Mouse (Mus musculus): ENCODE results near the gene Gm3642.
"Not testable (repeated sequence)": the region's sequence is repeated elsewhere in the genome, so short reads cannot be mapped to it uniquely, and the experiment has no call there.

The Gm3642 gene

DNA sequence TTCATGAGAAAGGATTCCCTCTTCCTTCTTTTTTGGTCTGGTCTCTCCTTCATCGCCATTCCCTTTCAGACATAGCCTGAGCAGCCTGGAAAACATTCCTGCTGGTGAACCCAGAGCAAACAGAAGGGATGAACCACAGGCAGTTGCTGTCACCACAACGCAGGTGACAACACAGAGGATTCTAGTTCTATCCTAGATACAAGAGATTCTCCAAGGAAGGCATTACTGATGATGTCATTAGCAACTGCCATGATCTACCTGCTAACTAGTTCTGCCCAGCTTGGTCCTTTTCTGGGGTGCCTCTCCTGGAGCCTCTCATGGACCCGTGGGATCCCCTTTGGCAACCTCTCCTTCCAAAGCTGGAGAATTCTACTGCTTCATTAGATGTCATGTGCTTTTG, at the start of gene Gm3642:
Gene Gm3642, minus strand, starts transcription at position 101 of the 400 bp plus-strand sequence.
- DNase-seq = not testable (repeated sequence)

DNA sequence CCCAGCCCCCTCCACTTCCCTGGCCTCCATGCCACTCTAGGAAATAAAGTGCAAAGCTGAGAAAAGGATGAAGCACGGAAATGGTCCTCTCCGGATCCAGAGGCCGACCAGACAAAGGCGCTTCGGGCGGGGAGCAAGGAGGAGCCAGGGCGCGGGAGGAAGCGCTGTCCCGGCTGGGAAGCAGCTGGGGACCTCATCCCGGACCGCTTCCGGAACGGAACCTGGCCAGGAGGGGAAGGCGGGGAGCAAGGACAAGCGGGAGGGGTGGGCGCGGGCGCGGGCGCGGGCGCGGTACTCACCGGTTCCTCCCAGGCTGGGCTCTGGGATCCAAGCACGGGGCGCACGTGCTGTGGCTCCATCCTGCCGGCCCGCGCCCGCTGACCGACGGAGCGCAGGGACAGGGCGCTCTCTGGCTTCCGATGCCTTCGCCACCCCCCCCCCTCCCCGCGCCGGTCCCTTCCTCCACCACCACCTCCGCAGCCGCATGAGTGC, 49.5 kb upstream of the Gm3642 start, which contains the start of gene Gm3667:
Gene Gm3667, minus strand, starts transcription at position 442 of the 492 bp plus-strand sequence.
- DNase-seq = not testable (repeated sequence)

DNA sequence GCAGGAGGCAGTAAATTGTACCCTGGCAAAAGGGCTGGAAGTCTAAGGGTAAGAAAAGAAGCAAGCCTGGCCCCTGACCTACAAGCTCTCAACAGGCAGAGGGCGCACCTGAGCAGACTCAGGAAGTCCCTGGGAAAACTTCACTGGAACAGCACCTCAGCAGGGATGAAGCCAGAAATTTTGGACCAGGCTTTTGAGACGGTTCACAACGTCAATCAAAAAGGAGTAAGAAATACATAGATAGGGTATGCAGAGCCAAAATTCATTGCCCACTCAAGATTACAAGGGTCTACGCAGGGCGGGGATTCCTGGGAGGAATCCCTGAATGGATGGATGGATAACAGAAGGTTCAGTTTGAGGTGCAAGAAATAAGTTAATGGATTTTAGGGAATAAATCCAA, 48.7 kb upstream of the Gm3642 start:
- DNase-seq = peak; percentile 16

DNA sequence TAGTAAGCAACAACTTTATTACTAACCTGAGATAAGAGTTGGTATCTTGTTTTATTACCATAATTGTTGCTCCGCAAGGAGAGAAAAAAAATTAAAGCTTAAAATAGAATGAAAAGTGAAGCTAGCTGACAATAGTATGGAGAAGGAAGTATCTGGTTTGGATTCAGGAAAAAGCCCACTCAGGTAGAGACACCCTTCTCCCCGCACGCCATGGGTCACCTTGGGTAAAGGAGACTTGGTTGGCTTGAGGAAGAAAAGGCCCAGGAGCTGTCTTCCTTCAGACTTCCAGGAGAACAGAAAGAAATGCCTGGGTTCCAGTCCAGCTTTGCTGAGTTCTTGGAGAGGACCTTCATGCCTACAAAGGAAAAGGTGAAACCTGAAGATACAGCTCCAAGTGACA, 16.8 kb downstream of the Gm3642 start:
- DNase-seq = not testable (repeated sequence)

Measured in cerebellum, adult 9-10 months (tissue).